Mouse (Mus musculus): ENCODE measurements around the gene Nhsl1. TPM values are rescaled to one million over a fixed set of nuclear protein-coding genes. Genes with fewer than 3 reads are reported as not detected.
"Not testable (repeated sequence)": the region's sequence is repeated elsewhere in the genome, so short reads cannot be mapped to it uniquely, and the experiment has no call there.

Nhsl1 gene
- total RNA-seq, 2 experiments from 2014 or later = under 0.01 TPM; not detected in 1

DNA sequence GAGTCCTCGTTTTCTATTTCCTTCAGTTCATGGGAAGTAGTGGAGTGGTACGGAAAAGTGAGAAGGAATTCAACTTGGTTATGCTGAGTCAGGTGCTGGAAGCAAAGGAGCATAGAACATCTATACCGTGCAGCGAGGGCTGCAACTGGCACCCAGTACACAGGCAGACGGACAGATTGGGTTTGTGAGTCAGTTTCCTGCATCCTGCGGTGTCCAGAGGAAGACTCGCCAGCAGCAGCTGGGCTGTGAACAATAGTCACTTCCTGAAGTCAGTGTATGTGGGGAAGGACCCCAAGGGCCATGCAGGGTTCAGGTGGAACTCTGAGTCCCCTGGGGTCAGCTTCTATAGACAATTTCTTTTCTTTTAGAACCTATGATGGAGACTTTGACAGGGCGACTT is 111.4 kb downstream of the Nhsl1 start:
- ATAC-seq (replicated peaks; ENCODE audit: low FRiP score, poor library complexity, severe bottlenecking) = no peak

- ATAC-seq (replicated peaks; ENCODE audit: low FRiP score, poor library complexity, severe bottlenecking) = no peak
Observed at GRCm38 (mm10) chr10:18430973-18431372, 112.2 kb downstream of the Nhsl1 start.

DNA sequence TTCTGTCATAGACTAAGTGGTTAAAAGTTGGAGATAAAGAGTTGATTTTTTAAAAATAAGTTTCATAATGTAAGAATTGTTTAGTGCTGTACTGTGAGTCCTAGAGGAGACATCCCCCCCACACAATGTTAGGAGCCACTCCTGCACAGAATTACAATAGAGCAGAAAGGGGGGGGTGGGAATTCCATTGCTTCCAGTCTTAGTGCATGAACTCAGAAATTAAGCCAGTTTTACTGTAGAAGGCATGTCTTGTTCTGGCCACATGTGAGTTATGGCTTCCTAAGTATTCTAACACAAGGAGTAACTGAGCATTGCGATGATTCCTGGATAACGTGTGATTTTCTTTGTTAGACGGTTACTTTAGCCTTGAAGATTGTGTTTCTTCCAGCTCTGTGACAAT is 112.8 kb downstream of the Nhsl1 start:
- ATAC-seq (replicated peaks; ENCODE audit: low FRiP score, poor library complexity, severe bottlenecking) = no peak

GRCm38 (mm10) chr10:18435454-18435853 is 116.7 kb downstream of the Nhsl1 start:
- no peak for ATAC-seq (replicated peaks; ENCODE audit: low FRiP score, poor library complexity, severe bottlenecking)

GRCm38 (mm10) chr10:18435938-18436337 is 117.2 kb downstream of the Nhsl1 start:
- ATAC-seq (replicated peaks; ENCODE audit: low FRiP score, poor library complexity, severe bottlenecking) = no peak

DNA sequence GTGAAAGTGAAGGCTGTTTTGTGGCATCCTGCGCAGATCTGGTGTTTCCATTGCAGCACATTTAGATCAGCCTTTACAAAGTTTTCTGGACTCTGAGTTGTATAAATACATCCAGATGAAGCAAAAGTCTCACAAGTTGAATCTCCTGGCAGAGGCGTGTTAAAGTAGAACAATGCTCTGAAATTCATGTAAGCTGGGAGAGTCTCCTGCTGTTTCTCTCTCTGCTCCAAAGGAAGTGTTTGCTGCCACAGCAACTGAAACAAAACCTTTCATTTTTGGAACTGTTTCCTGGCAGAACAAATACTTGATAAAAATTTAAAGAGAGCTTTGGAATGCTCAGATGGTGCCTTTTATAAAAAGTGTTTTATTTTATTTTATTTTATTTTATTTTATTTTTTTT is 118.8 kb downstream of the Nhsl1 start:
- no peak for ATAC-seq (replicated peaks; ENCODE audit: low FRiP score, poor library complexity, severe bottlenecking)

DNA sequence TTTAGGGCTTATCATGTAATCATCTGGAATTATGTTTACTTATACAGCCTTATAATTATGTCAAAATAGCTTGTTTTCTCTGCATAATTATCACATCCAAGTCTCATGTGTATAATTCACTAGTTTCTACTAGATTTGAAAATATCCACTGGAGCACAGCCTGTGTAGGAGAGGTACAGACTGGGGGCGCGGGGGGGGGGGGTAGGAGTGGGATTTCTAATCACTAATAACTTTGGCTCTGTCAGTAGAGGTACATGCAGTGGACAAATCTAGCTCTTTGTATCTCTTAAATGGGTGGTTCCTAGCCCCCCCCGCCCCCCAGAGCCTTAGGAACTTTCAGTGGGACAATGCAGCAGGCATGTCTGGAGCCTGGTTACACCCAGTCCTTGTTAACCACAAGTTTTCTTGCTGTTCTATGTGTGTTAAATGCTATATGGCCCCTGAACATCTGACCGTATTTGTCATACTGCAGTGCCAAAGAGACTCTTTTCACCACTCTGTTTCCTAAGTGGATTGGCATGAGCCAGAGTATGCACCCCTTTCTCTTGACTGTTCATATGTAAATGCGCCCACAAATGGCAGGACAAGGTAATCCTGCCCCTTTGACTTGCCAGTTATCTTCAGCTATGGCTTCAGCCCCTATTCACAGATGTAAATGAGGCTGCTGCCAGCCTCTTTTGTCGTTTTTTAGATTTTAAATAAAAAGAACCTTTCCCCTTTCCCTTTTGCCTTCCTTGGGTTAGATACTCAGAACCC is 127.0 kb downstream of the Nhsl1 start:
- no peak for ATAC-seq (replicated peaks; ENCODE audit: low FRiP score, poor library complexity, severe bottlenecking)

DNA sequence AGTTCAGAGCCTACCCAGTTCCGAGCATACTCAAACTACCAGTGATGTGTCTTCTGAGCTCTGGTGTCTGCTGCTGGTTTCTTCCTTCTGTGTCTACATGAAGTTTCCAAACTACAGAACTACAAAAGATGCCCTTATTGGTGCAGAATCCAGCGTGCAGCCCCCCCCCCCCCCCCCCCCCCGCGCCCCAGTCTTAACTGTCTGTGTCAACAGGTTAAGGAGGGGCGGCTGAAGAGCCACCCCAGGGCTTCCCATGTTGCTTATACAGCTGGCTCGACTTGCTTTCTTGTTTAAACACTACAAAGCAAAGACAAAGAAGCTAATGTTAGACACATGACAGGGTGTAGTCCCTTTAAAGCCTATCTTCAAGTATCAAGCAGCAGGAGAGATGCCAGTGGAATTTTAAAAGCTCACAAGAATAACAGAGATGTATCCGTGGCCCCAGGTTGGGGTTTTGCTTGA is 127.6 kb downstream of the Nhsl1 start:
- no peak for ATAC-seq (replicated peaks; ENCODE audit: low FRiP score, poor library complexity, severe bottlenecking)

- ATAC-seq (replicated peaks; ENCODE audit: low FRiP score, poor library complexity, severe bottlenecking) = no peak
Observed at GRCm38 (mm10) chr10:18447299-18447698, 128.5 kb downstream of the Nhsl1 start.

GRCm38 (mm10) chr10:18448896-18449295 is 130.1 kb downstream of the Nhsl1 start:
- ATAC-seq (replicated peaks; ENCODE audit: low FRiP score, poor library complexity, severe bottlenecking) = not testable (repeated sequence)

GRCm38 (mm10) chr10:18453380-18453779 is 134.6 kb downstream of the Nhsl1 start:
- peak; percentile 65; the same call in 1 of the 2 replicates for ATAC-seq (replicated peaks; ENCODE audit: low FRiP score, poor library complexity, severe bottlenecking)

DNA sequence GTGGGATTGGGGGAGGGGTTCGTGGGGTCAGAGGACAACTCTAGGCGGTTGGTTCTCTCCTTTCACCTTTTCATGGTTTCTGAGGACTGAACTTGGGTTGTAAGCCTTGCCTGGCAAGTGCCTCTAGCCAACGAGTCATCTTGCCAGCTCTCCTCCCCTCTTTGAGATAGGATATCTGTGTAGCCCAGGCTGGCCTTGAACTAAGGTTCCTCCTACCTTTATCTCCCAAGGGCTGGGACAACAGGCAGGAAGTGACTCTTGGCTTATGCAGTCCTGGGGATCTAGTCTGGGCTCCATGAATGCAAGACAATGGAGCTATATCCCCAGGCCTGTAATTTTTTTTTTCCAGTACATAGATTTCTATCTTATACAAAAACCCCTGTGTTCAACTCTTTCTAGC is 135.4 kb downstream of the Nhsl1 start:
- ATAC-seq (replicated peaks; ENCODE audit: low FRiP score, poor library complexity, severe bottlenecking) = peak; percentile 63

DNA sequence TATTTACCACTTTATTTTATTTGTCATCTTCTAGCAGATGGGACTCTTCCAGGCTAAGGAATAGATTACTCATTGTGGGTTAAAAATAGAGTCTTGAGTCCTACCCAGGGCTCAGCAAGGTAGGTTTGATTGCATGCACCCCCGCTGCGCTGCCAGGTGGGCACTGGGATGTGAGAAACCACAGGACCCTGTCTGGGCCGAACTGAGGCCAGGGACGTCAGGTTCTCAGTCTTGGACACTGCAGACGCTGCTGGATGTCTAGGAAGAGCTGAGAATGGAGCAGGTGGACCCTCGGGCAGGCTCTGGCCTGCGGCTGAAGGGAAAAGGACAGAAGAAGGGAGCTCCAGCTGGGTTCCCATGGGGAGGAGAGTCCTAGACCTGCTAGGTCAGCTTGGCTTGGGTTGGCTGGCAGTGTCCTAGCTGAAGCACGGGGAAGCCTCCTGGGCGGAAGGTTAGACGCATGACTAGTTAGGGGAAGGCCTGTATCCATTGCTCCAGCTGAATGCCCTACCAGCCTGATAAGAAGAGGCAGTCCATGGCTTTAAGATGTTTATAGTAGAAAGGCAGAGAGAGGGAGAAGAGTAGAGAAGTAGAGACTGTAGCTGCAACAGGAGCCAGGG is 136.6 kb downstream of the Nhsl1 start:
- ATAC-seq (replicated peaks; ENCODE audit: low FRiP score, poor library complexity, severe bottlenecking) = no peak

GRCm38 (mm10) chr10:18457808-18458475 is 139.2 kb downstream of the Nhsl1 start:
- ATAC-seq (replicated peaks; ENCODE audit: low FRiP score, poor library complexity, severe bottlenecking) = no peak

DNA sequence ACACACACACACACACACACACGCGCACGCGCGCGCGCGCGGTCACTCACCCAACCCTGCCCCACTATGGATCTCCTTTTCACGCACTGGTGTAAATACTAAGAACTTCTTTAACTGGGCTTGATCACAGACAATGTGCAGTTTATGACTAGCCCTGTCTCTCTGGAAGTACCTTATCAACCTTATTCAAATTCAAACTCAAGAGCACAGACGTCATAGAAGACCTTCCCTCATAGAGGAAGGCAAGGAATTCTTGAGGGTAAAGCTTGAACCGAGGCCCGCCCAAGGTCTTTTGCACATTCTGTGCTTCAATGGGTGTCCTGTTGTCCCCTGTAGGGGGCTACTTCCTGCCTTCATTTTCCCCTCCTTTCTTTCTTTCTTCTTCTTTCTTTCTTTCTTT is 142.6 kb downstream of the Nhsl1 start:
- no peak for ATAC-seq (replicated peaks; ENCODE audit: low FRiP score, poor library complexity, severe bottlenecking)

DNA sequence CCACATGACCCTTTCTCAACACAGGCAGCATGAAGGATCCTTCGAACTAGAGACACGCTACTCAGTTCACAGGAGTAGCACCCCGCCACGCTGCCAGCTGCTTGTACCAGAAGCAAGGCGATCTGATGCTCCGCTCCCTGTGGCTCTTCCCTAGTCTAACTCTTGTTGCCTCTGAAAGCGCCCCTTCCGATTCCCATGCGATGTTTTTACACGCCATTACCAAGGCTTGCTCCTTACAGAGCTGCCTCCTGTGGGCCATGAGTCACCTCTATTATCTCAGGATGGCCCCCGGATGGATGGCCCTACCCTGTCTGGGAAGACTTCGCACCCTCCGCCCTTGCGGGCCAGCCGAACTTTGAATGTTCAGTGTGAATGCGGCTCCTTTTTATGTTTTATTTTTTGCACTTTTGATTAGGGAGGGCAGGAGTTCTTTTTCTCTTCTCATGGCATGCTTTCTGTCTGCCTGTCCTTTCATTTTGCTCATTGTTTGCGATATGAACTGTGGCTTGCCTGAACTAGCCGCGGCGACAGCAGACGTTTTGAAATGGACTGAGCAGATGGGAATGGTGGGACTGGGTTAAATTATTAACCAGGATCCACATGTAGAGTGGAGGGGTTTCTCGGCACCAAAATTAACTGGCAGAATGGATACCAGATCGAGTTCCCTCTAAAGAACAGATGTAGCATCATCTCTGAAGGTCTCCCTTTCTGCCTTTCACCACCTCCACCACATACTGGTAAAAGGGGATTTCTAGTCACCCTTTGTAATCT is 144.5 kb downstream of the Nhsl1 start:
- ATAC-seq (replicated peaks; ENCODE audit: low FRiP score, poor library complexity, severe bottlenecking) = no peak

DNA sequence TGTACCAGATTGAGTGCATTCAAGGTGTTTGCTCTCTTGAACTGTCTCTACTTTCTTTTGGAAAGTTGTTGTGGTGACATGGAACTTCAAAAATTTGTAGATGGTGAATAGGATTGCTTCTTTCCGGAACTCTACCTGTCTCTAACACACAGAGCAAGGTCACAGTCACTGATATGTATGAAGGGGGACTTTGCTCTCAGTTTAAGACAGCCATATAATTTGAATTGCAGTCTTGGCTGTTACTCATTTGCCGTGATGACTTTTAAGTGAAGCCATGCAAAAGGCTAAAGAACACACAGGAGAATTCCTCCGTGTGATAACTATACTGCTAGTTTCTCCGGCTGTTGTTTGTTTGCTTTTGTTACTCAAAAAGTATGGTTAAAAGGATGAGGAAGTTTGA is 149.6 kb downstream of the Nhsl1 start:
- ATAC-seq (replicated peaks; ENCODE audit: low FRiP score, poor library complexity, severe bottlenecking) = no peak

DNA sequence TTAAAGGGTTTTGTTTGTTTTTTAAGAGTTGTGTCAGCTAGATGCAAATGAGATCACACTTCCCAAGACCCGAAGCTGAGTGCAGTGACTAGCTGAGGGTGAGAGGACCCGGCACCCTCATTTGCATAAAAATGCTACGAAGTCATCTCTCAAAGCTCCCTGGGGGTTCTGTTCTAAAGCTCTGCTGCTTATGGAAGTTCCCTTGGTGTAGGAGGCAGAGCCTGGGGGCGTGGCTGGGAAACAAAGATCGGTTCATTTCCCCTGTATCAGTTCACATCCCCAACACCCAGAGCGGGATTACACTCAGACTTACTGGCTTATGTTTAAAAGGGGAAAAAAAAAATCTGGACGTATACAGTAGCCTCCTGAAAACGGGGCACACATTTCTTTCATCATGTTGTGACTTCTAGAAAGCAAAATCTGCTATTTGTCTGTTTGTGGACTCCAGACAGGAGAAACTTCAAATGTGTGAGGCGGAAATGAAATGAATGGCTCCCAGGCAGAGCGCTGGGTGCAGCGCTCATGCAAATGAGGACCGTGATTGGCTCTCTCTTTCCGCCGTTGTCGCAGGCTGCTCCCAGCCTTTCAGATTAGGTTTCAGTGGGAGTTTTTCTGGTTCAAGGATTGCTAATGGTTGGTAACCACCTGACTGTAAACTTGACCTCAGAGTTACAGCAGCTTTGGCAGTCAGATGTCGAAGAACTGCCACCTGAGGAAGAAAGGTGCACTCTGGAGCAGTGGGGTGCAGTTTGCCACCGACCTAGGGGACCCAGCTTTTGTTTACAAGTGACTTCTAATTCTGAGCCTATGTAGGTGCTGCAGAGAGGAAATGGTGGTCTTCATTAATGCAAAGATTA is 150.7 kb downstream of the Nhsl1 start:
- no peak for ATAC-seq (replicated peaks; ENCODE audit: low FRiP score, poor library complexity, severe bottlenecking)

- ATAC-seq (replicated peaks; ENCODE audit: low FRiP score, poor library complexity, severe bottlenecking) = no peak
Observed at GRCm38 (mm10) chr10:18470351-18471060, 151.7 kb downstream of the Nhsl1 start.

Data from erythroid progenitor cell, adult 5-6 weeks (primary cell).